Mouse (Mus musculus) ES-Bruce4 (cell line): Measurements from ENCODE around the gene Rbm33. TPM values are rescaled to one million over a fixed set of nuclear protein-coding genes. Genes with fewer than 3 reads are reported as not detected.

Experiments used
- H3K27ac ChIP-seq: 2 replicates; pipeline ENCODE4 v1.5.1; 2012; ENCODE audit warnings: low read length, inconsistent platforms; ENCODE audit not compliant: insufficient read depth
- H3K27me3 ChIP-seq: 2 replicates; pipeline ENCODE4 v1.6.1; 2012; ENCODE audit warnings: mild to moderate bottlenecking, low read length, inconsistent platforms; ENCODE audit not compliant: control insufficient read depth, poor library complexity, insufficient read depth, severe bottlenecking
- H3K36me3 ChIP-seq: 2 replicates; pipeline ENCODE4 v1.6.1; 2012; ENCODE audit warnings: inconsistent platforms, mild to moderate bottlenecking, low read length, moderate library complexity; ENCODE audit not compliant: control insufficient read depth, poor library complexity, insufficient read depth, severe bottlenecking
- H3K4me1 ChIP-seq: one replicate; pipeline ENCODE4 v1.8.1; 2011; ENCODE audit warnings: low read length; ENCODE audit not compliant: control insufficient read depth, insufficient read depth
- H3K4me3 ChIP-seq: 2 replicates; pipeline ENCODE4 v1.5.1; 2011; ENCODE audit warnings: low read depth, mild to moderate bottlenecking, low read length
- H3K9ac ChIP-seq: 2 replicates; pipeline ENCODE4 v1.6.1; 2012; ENCODE audit warnings: low read depth, mild to moderate bottlenecking, inconsistent platforms; ENCODE audit not compliant: poor library complexity, severe bottlenecking
- H3K9me3 ChIP-seq: replicated peaks from 2 replicates; pipeline ENCODE4 v1.6.1; 2012; ENCODE audit warnings: mild to moderate bottlenecking, low read length, inconsistent platforms; ENCODE audit not compliant: control insufficient read depth, poor library complexity, insufficient read depth, severe bottlenecking
- CTCF ChIP-seq: IDR thresholded peaks from one replicate; pipeline ENCODE4 v1.8.1; 2011; ENCODE audit warnings: low read depth, low read length
- EP300 ChIP-seq: IDR thresholded peaks from 2 replicates; pipeline ENCODE4 v1.6.1; 2011; ENCODE audit warnings: low read depth, low read length; ENCODE audit not compliant: insufficient read depth
- POLR2A ChIP-seq: IDR thresholded peaks from one replicate; pipeline ENCODE4 v1.8.1; 2011; ENCODE audit warnings: low read length; ENCODE audit not compliant: insufficient read depth
- polyA plus RNA-seq: library from polyadenylated mRNA; stranded (reverse); fragments of >200 nt; gene quantifications from 2 replicates; pipeline ENCODE4 v1.2.4, GENCODE M21; 2011; ENCODE audit warnings: low read depth; ENCODE audit not compliant: missing spikeins, insufficient read depth, insufficient read length

The Rbm33 gene
- polyA plus RNA-seq, 1 experiment: 60.2 TPM

GRCm38 (mm10) chr5:28458821-28459240, 141.9 kb downstream of the Rbm33 start:
- H3K27ac ChIP-seq: no peak overlapping the region
- no peak overlapping the region for H3K9ac ChIP-seq

DNA sequence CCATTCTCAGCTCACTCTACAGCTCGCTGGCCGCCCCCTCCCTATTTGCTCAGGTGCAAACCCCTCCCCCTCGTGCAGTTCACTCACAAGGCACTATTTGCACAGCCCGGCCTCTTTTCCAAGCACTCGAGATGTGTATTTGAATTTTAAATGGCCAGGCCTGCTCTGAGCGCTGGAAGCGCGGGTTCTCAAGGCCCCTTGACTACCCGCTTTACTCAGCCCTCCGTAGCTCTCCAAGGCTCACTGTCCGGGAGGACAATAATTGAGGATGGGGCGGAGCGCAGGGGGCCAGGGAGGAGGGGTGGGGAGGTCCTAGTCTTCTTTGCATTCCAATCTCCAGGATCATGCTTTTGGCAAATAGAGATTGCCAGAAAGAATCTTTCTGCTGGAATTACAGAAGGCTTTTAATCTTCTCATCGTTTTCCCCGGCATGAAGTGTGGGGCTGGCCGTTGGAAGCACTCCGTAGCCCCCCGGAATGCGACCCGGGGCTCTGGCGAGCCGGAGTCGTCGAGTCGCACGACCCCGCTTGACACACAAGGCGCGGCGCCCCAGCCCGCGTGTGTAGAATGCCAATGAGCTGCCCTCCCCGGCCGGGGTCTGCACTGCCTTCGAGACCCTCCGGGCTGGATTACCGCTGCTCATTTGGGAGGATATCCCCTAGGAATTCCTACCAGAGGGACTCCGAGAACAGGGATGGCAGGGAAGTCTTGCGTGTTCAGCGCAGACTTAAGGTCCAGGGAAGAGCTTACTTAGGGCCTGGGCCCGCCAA, 142.7 kb downstream of the Rbm33 start:
- Histone ChIP-seq H3K4me1 (no peaks in the 10 kb centered on the region), H3K27me3 (peaks cover 51% of the 10 kb centered on the region), H3K9me3 (no peaks in the 10 kb centered on the region), H3K4me3 (no peak overlapping the region), H3K9ac (no peak overlapping the region), H3K27ac (no peak overlapping the region), H3K36me3 (no peaks in the 10 kb centered on the region)
- no peak for TF ChIP-seq POLR2A
- TF ChIP-seq CTCF: no peak
- TF ChIP-seq EP300: no peak

More at GRCm38 (mm10) chr5:28458821-28459240, 141.9 kb downstream of the Rbm33 start:
- H3K27me3 ChIP-seq: peaks cover 44% of the 10 kb centered on the region
- H3K4me1 ChIP-seq: no peaks in the 10 kb centered on the region
- H3K9me3 ChIP-seq: no peaks in the 10 kb centered on the region
- no peaks in the 10 kb centered on the region for H3K36me3 ChIP-seq
- no peak for TF ChIP-seq POLR2A
- peak overlapping the region; percentile 38 for H3K4me3 ChIP-seq

DNA sequence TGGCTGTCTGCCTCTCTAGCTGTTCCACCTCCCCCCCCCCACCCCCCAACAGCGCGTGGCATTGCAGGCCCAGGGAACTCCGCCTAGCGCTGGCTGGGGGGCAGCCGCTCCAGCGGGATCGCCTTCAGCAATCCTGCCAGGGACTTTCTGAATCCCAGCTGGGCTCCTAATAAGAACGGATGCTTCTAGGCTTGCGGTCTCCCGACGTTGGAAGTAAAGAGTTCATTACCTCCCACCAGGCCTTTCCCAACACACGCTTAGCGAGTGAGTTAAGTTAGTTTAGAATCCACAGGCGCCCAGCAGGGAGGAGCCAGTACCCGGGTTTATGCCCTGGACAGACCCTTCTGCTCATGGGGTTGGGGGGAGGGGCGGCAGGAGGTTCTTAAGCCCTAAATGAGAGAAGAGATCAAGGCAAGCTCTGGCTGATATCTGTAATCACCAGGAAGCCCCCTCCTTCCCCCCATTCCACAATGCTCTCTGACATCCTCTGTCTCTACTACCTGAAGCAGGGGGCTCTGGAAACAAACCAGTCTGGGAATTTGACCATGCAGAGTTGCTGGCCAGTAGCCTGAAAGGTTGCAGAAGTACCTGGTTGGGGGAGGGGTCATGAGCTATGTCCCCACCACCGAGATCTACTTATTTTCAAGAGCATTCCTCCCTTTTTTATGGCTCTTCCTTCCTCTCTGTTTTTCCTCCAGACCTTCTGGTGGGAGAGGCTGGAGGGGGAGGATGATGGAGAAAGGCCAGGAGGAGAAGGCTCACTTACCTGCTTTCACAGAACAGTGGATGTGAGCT, 143.8 kb downstream of the Rbm33 start:
- peaks cover 61% of the 10 kb centered on the region for H3K27me3 ChIP-seq
- no peak overlapping the region for H3K9ac ChIP-seq
- no peak overlapping the region for H3K4me3 ChIP-seq
- no peaks in the 10 kb centered on the region for H3K4me1 ChIP-seq
- H3K36me3 ChIP-seq: no peaks in the 10 kb centered on the region
- no peaks in the 10 kb centered on the region for H3K9me3 ChIP-seq
- TF ChIP-seq POLR2A: no peak
- TF ChIP-seq EP300: no peak
- no peak overlapping the region for H3K27ac ChIP-seq

GRCm38 (mm10) chr5:28461376-28461775, 144.5 kb downstream of the Rbm33 start:
- peaks cover 68% of the 10 kb centered on the region for H3K27me3 ChIP-seq
- no peaks in the 10 kb centered on the region for H3K9me3 ChIP-seq
- H3K27ac ChIP-seq: no peak overlapping the region
- no peaks in the 10 kb centered on the region for H3K36me3 ChIP-seq
- no peak overlapping the region for H3K4me3 ChIP-seq
- no peaks in the 10 kb centered on the region for H3K4me1 ChIP-seq
- H3K9ac ChIP-seq: no peak overlapping the region
- TF ChIP-seq POLR2A: no peak

GRCm38 (mm10) chr5:28462741-28463590, 146.0 kb downstream of the Rbm33 start:
- Histone ChIP-seq H3K4me1 (no peaks in the 10 kb centered on the region), H3K9ac (no peak overlapping the region), H3K27ac (no peak overlapping the region), H3K4me3 (peak overlapping the region; percentile 2; the same call in 1 of the 2 replicates), H3K9me3 (no peaks in the 10 kb centered on the region), H3K27me3 (peaks cover 62% of the 10 kb centered on the region), H3K36me3 (no peaks in the 10 kb centered on the region)
- TF ChIP-seq POLR2A (no peak), EP300 (no peak), CTCF (no peak)
